Mouse (Mus musculus) liver, embryonic 14.5 days (tissue): ENCODE results near the gene Gtf2h5. TPM values are rescaled to one million over a fixed set of nuclear protein-coding genes. Genes with fewer than 3 reads are reported as not detected.

Experiments
- ATAC-seq: fragments of 200-750 bp; cut with Nextera tagmentation; 2 replicates; pipeline ENCODE4 v1.8.0; 2017; ENCODE audit warnings: moderate number of reproducible peaks, mild to moderate bottlenecking, moderate library complexity; ENCODE audit not compliant: insufficient read depth
- DNase-seq, 3 experiments: peaks; one replicate each; pipeline ENCODE4 v3.0.0-alpha.2; 2012 to 2013; ENCODE audit warnings: low read depth in 3 of 3, low spot score in 3 of 3
- H3K27ac ChIP-seq: fragments of 300-500 bp; sonication (generic); 2 replicates; pipeline ENCODE4 v1.5.1; 2014; ENCODE audit warnings: moderate library complexity, mild to moderate bottlenecking, control low read depth, inconsistent platforms
- H3K27me3 ChIP-seq: fragments of 300-500 bp; sonication (generic); 2 replicates; pipeline ENCODE4 v1.6.1; 2014; ENCODE audit warnings: mild to moderate bottlenecking, low read length, moderate library complexity; ENCODE audit not compliant: control insufficient read depth, insufficient read depth
- H3K36me3 ChIP-seq: fragments of 300-500 bp; sonication (generic); replicated peaks from 2 replicates; pipeline ENCODE4 v1.6.1; 2014; ENCODE audit warnings: low read depth; ENCODE audit not compliant: control insufficient read depth, insufficient read depth
- H3K4me1 ChIP-seq, 2 experiments: fragments of 200-500 bp in 1 of 2; fragments of 300-500 bp in 1 of 2; sonication (generic) in 1 of 2; replicated peaks; 2 replicates each; pipeline ENCODE4 v1.6.1; 2012 to 2014; ENCODE audit warnings: antibody characterized with exemption in 1 of 2, inconsistent platforms in 1 of 2, low read length in 1 of 2; ENCODE audit not compliant: control insufficient read depth in 2 of 2, insufficient read depth in 2 of 2
- H3K4me2 ChIP-seq: fragments of 300-500 bp; sonication (generic); 2 replicates; pipeline ENCODE4 v1.6.1; 2014; ENCODE audit warnings: low read depth, mild to moderate bottlenecking, control low read depth, moderate library complexity
- H3K4me3 ChIP-seq, 2 experiments: fragments of 200-500 bp in 1 of 2; fragments of 300-500 bp in 1 of 2; sonication (generic) in 1 of 2; 2 replicates each; pipeline ENCODE4 v1.5.1; 2012 to 2014; ENCODE audit warnings: low read depth in 2 of 2, low read length in 2 of 2, mild to moderate bottlenecking in 2 of 2, control low read depth in 1 of 2, inconsistent platforms in 1 of 2, moderate library complexity in 1 of 2; ENCODE audit not compliant: insufficient read depth in 1 of 2
- H3K9ac ChIP-seq: fragments of 300-500 bp; sonication (generic); replicated peaks from 2 replicates; pipeline ENCODE4 v1.6.1; 2014; ENCODE audit warnings: mild to moderate bottlenecking, control low read depth, moderate library complexity
- H3K9me3 ChIP-seq: fragments of 300-500 bp; sonication (generic); 2 replicates; pipeline ENCODE4 v1.6.1; 2016; ENCODE audit warnings: low read length, mixed read lengths; ENCODE audit not compliant: control insufficient read depth
- CTCF ChIP-seq: IDR thresholded peaks from 2 replicates; pipeline ENCODE4 v1.5.1; 2016; ENCODE audit warnings: antibody characterized with exemption, low read depth, control low read depth
- EP300 ChIP-seq: IDR thresholded peaks from 2 replicates; pipeline ENCODE4 v1.6.1; 2016; ENCODE audit warnings: antibody characterized with exemption, low read depth
- WGBS: fragments of 180-500 bp; shearing (Covaris S2); extraction: QIAGEN DNeasy Blood & Tissue Kit; methylation state at CpG from one replicate; pipeline ENCODE4 v1.1.7; 2014; ENCODE audit not compliant: insufficient replicate concordance; 5-methylcytosine and 5-hydroxymethylcytosine counted together
- polyA plus RNA-seq, 2 experiments: library from polyadenylated mRNA; depleted of rRNA in 1 of 2; stranded (reverse) in 1 of 2; unstranded in 1 of 2; fragments of >200 nt; fragmentation: Nextera tagmentation in 1 of 2; extraction: Ambion mirVana in 1 of 2; gene quantifications; 2 replicates each; pipeline versions ENCODE4 v1.2.1 to v1.2.3; 2012 to 2014

Gene Gtf2h5
- polyA plus RNA-seq, 2 experiments, result 26.7 to 84.0 TPM

- WGBS, result 75% methylated on average over 6 of the region's 6 CpGs
- TF ChIP-seq EP300 (no peak), CTCF (no peak)
- H3K27ac ChIP-seq, result no peak overlapping the region
- H3K9me3 ChIP-seq, result no peaks in the 10 kb centered on the region
- no peaks in the 10 kb centered on the region for H3K4me1 ChIP-seq
- no peak overlapping the region for H3K4me3 ChIP-seq
- DNase-seq (no peak), ATAC-seq (no peak)
- H3K36me3 ChIP-seq, result no peaks in the 10 kb centered on the region; the same call in 1 of the 2 replicates
- no peak overlapping the region for H3K9ac ChIP-seq
- H3K4me2 ChIP-seq, result no peak overlapping the region
- no peaks in the 10 kb centered on the region for H3K27me3 ChIP-seq
Observed at GRCm38 (mm10) chr17:6069866-6070265, 9.7 kb upstream of the Gtf2h5 start.

GRCm38 (mm10) chr17:6073405-6073804 lies 6.2 kb upstream of the Gtf2h5 start:
- no peaks in the 10 kb centered on the region for H3K27me3 ChIP-seq
- H3K4me3 ChIP-seq, result no peak overlapping the region
- no peak overlapping the region for H3K27ac ChIP-seq
- H3K9me3 ChIP-seq, result no peaks in the 10 kb centered on the region
- H3K4me1 ChIP-seq, result peaks cover 0 to 3% of the 10 kb centered on the region in 2 experiments; a peak in 1 of 4 replicates
- H3K36me3 ChIP-seq, result no peaks in the 10 kb centered on the region; the same call in 1 of the 2 replicates
- TF ChIP-seq EP300, result no peak
- no peak for TF ChIP-seq CTCF
- H3K4me2 ChIP-seq, result no peak overlapping the region
- WGBS, result 70% methylated on average over 7 of the region's 7 CpGs
- H3K9ac ChIP-seq, result no peak overlapping the region
- no peak for ATAC-seq
- DNase-seq, result no peak

- ATAC-seq, result no peak
- H3K4me3 ChIP-seq, result no peak overlapping the region
Observed at GRCm38 (mm10) chr17:6083323-6083890, 3.8 kb downstream of the Gtf2h5 start.

GRCm38 (mm10) chr17:6091604-6092003 lies 12.0 kb downstream of the Gtf2h5 start:
- no peaks in the 10 kb centered on the region for H3K4me1 ChIP-seq

More at GRCm38 (mm10) chr17:6083323-6083890, 3.8 kb downstream of the Gtf2h5 start:
- Histone ChIP-seq H3K9ac (no peak overlapping the region), H3K4me2 (no peak overlapping the region), H3K4me1 (peaks cover 3 to 9% of the 10 kb centered on the region in 2 experiments; a peak in 3 of 4 replicates), H3K27ac (no peak overlapping the region), H3K36me3 (peaks cover 3% of the 10 kb centered on the region; the same call in 1 of the 2 replicates), H3K27me3 (no peaks in the 10 kb centered on the region), H3K9me3 (no peaks in the 10 kb centered on the region)
- TF ChIP-seq EP300 (no peak), CTCF (no peak)
- 79% methylated on average over 5 of the region's 5 CpGs for WGBS
- DNase-seq, result no peak

GRCm38 (mm10) chr17:6095579-6095978 lies 16.0 kb downstream of the Gtf2h5 start:
- DNase-seq, result no peak
- no peak for ATAC-seq

More at GRCm38 (mm10) chr17:6091604-6092003, 12.0 kb downstream of the Gtf2h5 start:
- DNase-seq (no peak), ATAC-seq (no peak)
- Histone ChIP-seq H3K9ac (no peak overlapping the region), H3K27ac (no peak overlapping the region), H3K4me3 (no peak overlapping the region), H3K9me3 (no peaks in the 10 kb centered on the region), H3K27me3 (no peaks in the 10 kb centered on the region), H3K4me2 (no peak overlapping the region), H3K36me3 (no peaks in the 10 kb centered on the region)
- WGBS, result 66% methylated on average over 6 of the region's 6 CpGs
- TF ChIP-seq CTCF, result no peak

More at GRCm38 (mm10) chr17:6095579-6095978, 16.0 kb downstream of the Gtf2h5 start:
- Histone ChIP-seq H3K9ac (no peak overlapping the region), H3K4me1 (no peaks in the 10 kb centered on the region), H3K27me3 (no peaks in the 10 kb centered on the region), H3K27ac (no peak overlapping the region), H3K4me3 (no peak overlapping the region), H3K9me3 (no peaks in the 10 kb centered on the region), H3K36me3 (no peaks in the 10 kb centered on the region), H3K4me2 (no peak overlapping the region)
- TF ChIP-seq EP300, result no peak
- TF ChIP-seq CTCF, result no peak
